Mouse (Mus musculus) granulocyte monocyte progenitor cell, adult 5-6 weeks (primary cell): Measurements from ENCODE around the gene Slc12a3. TPM values are rescaled to one million over a fixed set of nuclear protein-coding genes. Genes with fewer than 3 reads are reported as not detected.
A peak's percentile ranks its signal among the peaks of the same experiment; 100 is the strongest.

Source experiments
- ATAC-seq: replicated peaks from 2 replicates; pipeline ENCODE4 v1.8.0; 2016; ENCODE audit warnings: mild to moderate bottlenecking, moderate TSS enrichment, inconsistent platforms; ENCODE audit not compliant: poor library complexity, severe bottlenecking
- total RNA-seq, 2 experiments: library from RNA; stranded (forward) in 1 of 2; stranded (reverse) in 1 of 2; fragments of 200-712, 200-1000 nt in 1 of 2; fragments of >200 nt in 1 of 2; fragmentation: Nextera tagmentation in 1 of 2; gene quantifications; 2 replicates each; pipeline ENCODE4 v1.2.3; 2014 to 2017

Slc12a3 gene
- total RNA-seq, 2 experiments from 2014 or later, result not detected

- ATAC-seq, result no peak
Measured at GRCm38 (mm10) chr8:94326016-94326415, 3.0 kb upstream of the Slc12a3 start.

GRCm38 (mm10) chr8:94330733-94331132 lies 1.7 kb downstream of the Slc12a3 start:
- peak; percentile 65 for ATAC-seq

- peak; percentile 34 for ATAC-seq
Measured at GRCm38 (mm10) chr8:94333345-94333744, 4.3 kb downstream of the Slc12a3 start.

- no peak for ATAC-seq
Measured at GRCm38 (mm10) chr8:94337559-94337958, 8.6 kb downstream of the Slc12a3 start.

GRCm38 (mm10) chr8:94340796-94341195 lies 11.8 kb downstream of the Slc12a3 start:
- peak; percentile 77 for ATAC-seq

- ATAC-seq, result no peak
Measured at GRCm38 (mm10) chr8:94342691-94343090, 13.7 kb downstream of the Slc12a3 start.

GRCm38 (mm10) chr8:94343290-94343689 lies 14.3 kb downstream of the Slc12a3 start:
- peak; percentile 28 for ATAC-seq

GRCm38 (mm10) chr8:94343778-94344320 lies 14.8 kb downstream of the Slc12a3 start:
- ATAC-seq, result no peak

- ATAC-seq, result no peak
Measured at GRCm38 (mm10) chr8:94345657-94346056, 16.7 kb downstream of the Slc12a3 start.

GRCm38 (mm10) chr8:94346264-94346663 lies 17.3 kb downstream of the Slc12a3 start:
- no peak; the same call in 1 of the 2 replicates for ATAC-seq

- peak; percentile 25; the same call in 1 of the 2 replicates for ATAC-seq
Measured at GRCm38 (mm10) chr8:94348425-94348824, 19.4 kb downstream of the Slc12a3 start.

- ATAC-seq, result no peak
Measured at GRCm38 (mm10) chr8:94354069-94354531, 25.1 kb downstream of the Slc12a3 start.

GRCm38 (mm10) chr8:94354571-94354970 lies 25.6 kb downstream of the Slc12a3 start:
- peak; percentile 94 for ATAC-seq

- no peak for ATAC-seq
Measured at GRCm38 (mm10) chr8:94357220-94357619, 28.2 kb downstream of the Slc12a3 start.

GRCm38 (mm10) chr8:94358541-94358940 lies 29.5 kb downstream of the Slc12a3 start:
- no peak for ATAC-seq

GRCm38 (mm10) chr8:94361774-94362431 lies 32.9 kb downstream of the Slc12a3 start:
- ATAC-seq, result no peak

- ATAC-seq, result no peak
Measured at GRCm38 (mm10) chr8:94362607-94363239, 33.7 kb downstream of the Slc12a3 start.

- peak; percentile 71 for ATAC-seq
Measured at GRCm38 (mm10) chr8:94363288-94363688, 34.3 kb downstream of the Slc12a3 start.

- no peak for ATAC-seq
Measured at GRCm38 (mm10) chr8:94363906-94364305, 34.9 kb downstream of the Slc12a3 start.

GRCm38 (mm10) chr8:94364686-94365312 lies 35.8 kb downstream of the Slc12a3 start:
- ATAC-seq, result 0 out of 2 replicates have a peak, but pooled peaks have one; percentile 7

GRCm38 (mm10) chr8:94365410-94365981 lies 36.5 kb downstream of the Slc12a3 start:
- peak; percentile 83 for ATAC-seq
